Mouse (Mus musculus) embryonic facial prominence, embryonic 11.5 days (tissue): Measurements from ENCODE around the gene Zfp219. TPM values are rescaled to one million over a fixed set of nuclear protein-coding genes. Genes with fewer than 3 reads are reported as not detected.

ENCODE experiments used
- ATAC-seq: fragments of 200-750 bp; cut with Nextera tagmentation; replicated peaks from 2 replicates; pipeline ENCODE4 v1.8.0; 2017; ENCODE audit warnings: low read depth; ENCODE audit not compliant: insufficient number of reproducible peaks, low FRiP score, low TSS enrichment
- DNase-seq: peaks from one replicate; pipeline ENCODE4 v3.0.0-alpha.2; 2015; ENCODE audit warnings: low spot score
- H3K27ac ChIP-seq: fragments of 300-500 bp; sonication (generic); replicated peaks from 2 replicates; pipeline ENCODE4 v1.5.1; 2014; ENCODE audit warnings: mild to moderate bottlenecking, low read depth, low read length, control low read depth
- H3K27me3 ChIP-seq: fragments of 300-500 bp; sonication (generic); 2 replicates; pipeline ENCODE4 v1.6.1; 2014; ENCODE audit warnings: mild to moderate bottlenecking, low read length, moderate library complexity, mixed read lengths; ENCODE audit not compliant: control insufficient read depth, insufficient read depth
- H3K36me3 ChIP-seq: fragments of 300-500 bp; sonication (generic); replicated peaks from 2 replicates; pipeline ENCODE4 v1.6.1; 2014; ENCODE audit warnings: low read depth, mild to moderate bottlenecking, low read length, moderate library complexity, mixed read lengths; ENCODE audit not compliant: control insufficient read depth, insufficient read depth
- H3K4me1 ChIP-seq: fragments of 300-500 bp; sonication (generic); 2 replicates; pipeline ENCODE4 v1.6.1; 2014; ENCODE audit warnings: low read length, mixed read lengths; ENCODE audit not compliant: control insufficient read depth, insufficient read depth
- H3K4me2 ChIP-seq: fragments of 300-500 bp; sonication (generic); 2 replicates; pipeline ENCODE4 v1.6.1; 2014; ENCODE audit warnings: low read depth, mild to moderate bottlenecking, control low read depth, low read length, moderate library complexity
- H3K4me3 ChIP-seq: fragments of 300-500 bp; sonication (generic); 2 replicates; pipeline ENCODE4 v1.5.1; 2014; ENCODE audit warnings: low read depth, low read length, control low read depth
- H3K9ac ChIP-seq: fragments of 300-500 bp; sonication (generic); replicated peaks from 2 replicates; pipeline ENCODE4 v1.6.1; 2014; ENCODE audit warnings: mild to moderate bottlenecking, control low read depth, low read length
- H3K9me3 ChIP-seq: fragments of 300-500 bp; sonication (generic); replicated peaks from 2 replicates; pipeline ENCODE4 v1.6.1; 2016; ENCODE audit warnings: mild to moderate bottlenecking, low read length, inconsistent platforms, mixed read lengths; ENCODE audit not compliant: control insufficient read depth
- WGBS: fragments of 180-500 bp; shearing (Covaris S2); extraction: QIAGEN DNeasy Blood & Tissue Kit; methylation state at CpG from one replicate; pipeline ENCODE4 v1.1.7; 2014; 5-methylcytosine and 5-hydroxymethylcytosine counted together
- polyA plus RNA-seq: library from polyadenylated mRNA; unstranded; fragments of >200 nt; fragmentation: Nextera tagmentation; extraction: Ambion mirVana; gene quantifications from 2 replicates; pipeline ENCODE4 v1.2.1, GENCODE M21; 2014

Gene Zfp219
- polyA plus RNA-seq, 1 experiment from 2014 or later, result 54.7 TPM

- 59% methylated on average over 12 of the region's 12 CpGs for WGBS
- Histone ChIP-seq H3K9ac (no peak overlapping the region), H3K36me3 (peaks cover 14% of the 10 kb centered on the region), H3K4me3 (no peak overlapping the region), H3K27ac (no peak overlapping the region), H3K4me1 (peaks cover 2% of the 10 kb centered on the region; the same call in 1 of the 2 replicates), H3K4me2 (no peak overlapping the region), H3K9me3 (no peaks in the 10 kb centered on the region), H3K27me3 (no peaks in the 10 kb centered on the region)
- ATAC-seq (no peak), DNase-seq (no peak)
Observed at GRCm38 (mm10) chr14:51989461-51989970, 31.0 kb downstream of the Zfp219 start.

- no peak overlapping the region for H3K9ac ChIP-seq
- H3K4me1 ChIP-seq, result peaks cover 2% of the 10 kb centered on the region; the same call in 1 of the 2 replicates
- no peak overlapping the region for H3K4me3 ChIP-seq
- H3K9me3 ChIP-seq, result no peaks in the 10 kb centered on the region
- H3K27ac ChIP-seq, result no peak overlapping the region
- H3K27me3 ChIP-seq, result no peaks in the 10 kb centered on the region
- ATAC-seq (no peak), DNase-seq (no peak)
- peaks cover 13% of the 10 kb centered on the region for H3K36me3 ChIP-seq
- no peak overlapping the region for H3K4me2 ChIP-seq
- WGBS, result 80% methylated on average over 12 of the region's 12 CpGs
Observed at GRCm38 (mm10) chr14:51988731-51989130, 31.8 kb downstream of the Zfp219 start.

- Histone ChIP-seq H3K27ac (no peak overlapping the region), H3K4me3 (no peak overlapping the region), H3K4me1 (peaks cover 2% of the 10 kb centered on the region; the same call in 1 of the 2 replicates), H3K27me3 (no peaks in the 10 kb centered on the region), H3K36me3 (peaks cover 13% of the 10 kb centered on the region), H3K9me3 (no peaks in the 10 kb centered on the region), H3K9ac (no peak overlapping the region), H3K4me2 (no peak overlapping the region)
- ATAC-seq (no peak), DNase-seq (no peak)
- 94% methylated on average over 6 of the region's 6 CpGs for WGBS
Observed at GRCm38 (mm10) chr14:51987177-51987576, 33.4 kb downstream of the Zfp219 start.

GRCm38 (mm10) chr14:51986153-51986505, 34.4 kb downstream of the Zfp219 start:
- Histone ChIP-seq H3K27ac (peak overlapping the region; percentile 95), H3K27me3 (no peaks in the 10 kb centered on the region), H3K4me2 (peak overlapping the region; percentile 93), H3K4me1 (peaks cover 2% of the 10 kb centered on the region; the same call in 1 of the 2 replicates), H3K36me3 (peaks cover 12% of the 10 kb centered on the region), H3K9me3 (no peaks in the 10 kb centered on the region), H3K9ac (peak overlapping the region; percentile 90), H3K4me3 (peak overlapping the region; percentile 75)
- ATAC-seq (no peak), DNase-seq (no peak)
- WGBS, result 2% methylated on average over 7 of the region's 7 CpGs

- H3K4me3 ChIP-seq, result peak overlapping the region; percentile 75
- under 1% methylated on average over 26 of the region's 27 CpGs for WGBS
- peak overlapping the region; percentile 93 for H3K4me2 ChIP-seq
- no peaks in the 10 kb centered on the region for H3K9me3 ChIP-seq
- ATAC-seq (peak; percentile 70), DNase-seq (peak; percentile 94)
- H3K27ac ChIP-seq, result peak overlapping the region; percentile 95
- no peaks in the 10 kb centered on the region for H3K27me3 ChIP-seq
- H3K9ac ChIP-seq, result peak overlapping the region; percentile 90
- H3K4me1 ChIP-seq, result peaks cover 2% of the 10 kb centered on the region; the same call in 1 of the 2 replicates
- peaks cover 8% of the 10 kb centered on the region for H3K36me3 ChIP-seq
Observed at GRCm38 (mm10) chr14:51985301-51986152, 35.0 kb downstream of the Zfp219 start.

- DNase-seq (peak; percentile 91), ATAC-seq (peak; percentile 83)
- peak within 1 kb of the TSS; percentile 93 for H3K4me2 ChIP-seq
- H3K4me1 ChIP-seq, result peaks cover 2% of the 10 kb centered on the region; the same call in 1 of the 2 replicates
- no peaks in the 10 kb centered on the region for H3K9me3 ChIP-seq
- peak within 1 kb of the TSS; percentile 90 for H3K9ac ChIP-seq
- H3K4me3 ChIP-seq, result peak within 1 kb of the TSS; percentile 75
- H3K36me3 ChIP-seq, result peaks cover 8% of the 10 kb centered on the region
- no peaks in the 10 kb centered on the region for H3K27me3 ChIP-seq
- peak within 1 kb of the TSS; percentile 95 for H3K27ac ChIP-seq
- 0% methylated on average over 63 of the region's 74 CpGs for WGBS
Observed at GRCm38 (mm10) chr14:51984247-51985231, 36.0 kb downstream of the Zfp219 start, which contains the start of gene Arhgef40. TSS of gene Arhgef40 (plus strand) at chr14:51984719.

GRCm38 (mm10) chr14:51983855-51984246, 36.7 kb downstream of the Zfp219 start:
- no peaks in the 10 kb centered on the region for H3K27me3 ChIP-seq
- H3K4me2 ChIP-seq, result peak overlapping the region; percentile 93
- peak overlapping the region; percentile 75 for H3K4me3 ChIP-seq
- H3K36me3 ChIP-seq, result peaks cover 4% of the 10 kb centered on the region
- no peaks in the 10 kb centered on the region for H3K9me3 ChIP-seq
- WGBS, result 8% methylated on average over 10 of the region's 10 CpGs
- peak overlapping the region; percentile 90 for H3K9ac ChIP-seq
- ATAC-seq (no peak), DNase-seq (no peak)
- peaks cover 2% of the 10 kb centered on the region; the same call in 1 of the 2 replicates for H3K4me1 ChIP-seq
- peak overlapping the region; percentile 95 for H3K27ac ChIP-seq
